Mouse (Mus musculus) T-helper 17 cell (primary cell): Measurements from ENCODE around the gene Sema3g.

Source experiments
- in situ Hi-C, 2 experiments: fragments of 300-600 bp; cut with MboI, MseI; formaldehyde crosslinking; loops; 1 replicate in 1 of 2; 2 replicates in 1 of 2; pipeline ENCODE4 v1.15.1; 2025; ENCODE audit warnings: high pct_unique_total_duplicates in 2 of 2

The Sema3g gene

DNA sequence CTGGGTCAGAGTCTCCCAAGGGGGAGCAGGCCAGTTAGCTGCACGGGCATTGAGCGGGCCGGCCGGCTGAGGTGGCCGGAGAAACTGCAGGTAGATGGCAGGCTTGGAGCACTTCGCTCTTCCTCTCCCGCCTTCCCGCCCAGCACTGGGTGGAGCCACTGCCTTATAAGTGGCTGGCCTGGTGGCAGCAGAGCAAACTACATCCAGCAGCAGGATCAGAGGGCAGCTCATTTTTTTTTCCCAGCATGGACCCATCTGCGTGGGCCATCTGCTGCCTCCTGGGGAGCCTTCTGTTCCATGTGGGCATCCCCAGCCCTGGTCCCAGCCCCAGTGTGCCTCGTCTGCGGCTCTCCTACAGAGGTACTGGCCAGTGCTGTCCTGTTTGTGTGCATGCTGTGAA lies at the start of gene Sema3g:
Gene Sema3g (plus strand): TSS at position 195 of the 400 bp plus-strand sequence.
- in situ Hi-C loops, result loop anchor here (5.0 to 25.0 kb wide), 2 partner anchors 100 to 970 kb away; no protein-coding TSS in a partner anchor

DNA sequence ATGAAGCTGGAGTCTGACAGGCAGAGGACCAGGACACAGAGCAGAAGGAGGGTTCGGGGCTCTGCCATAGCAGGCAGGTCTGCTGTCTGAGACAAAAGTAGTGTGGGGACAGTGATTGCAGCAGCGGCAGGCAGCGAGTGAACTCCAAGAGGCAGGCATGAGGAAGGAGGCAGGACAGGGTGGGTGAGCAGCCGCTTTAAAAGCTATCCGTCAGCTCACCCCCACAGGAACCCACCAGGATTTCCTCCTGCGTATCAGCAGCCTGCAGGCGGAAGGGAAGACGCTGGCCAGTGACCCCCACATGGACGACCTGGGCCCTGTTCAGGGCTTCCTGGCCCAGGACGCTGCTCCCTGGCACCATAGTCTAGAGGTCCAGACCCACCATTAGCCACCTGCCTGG lies 49.2 kb upstream of the Sema3g start, which contains the start of gene Stab1:
Gene Stab1 (minus strand): TSS at position 217 of the 400 bp plus-strand sequence.
- in situ Hi-C loops, result loop anchor here in 1 of 2 experiments (10.0 kb wide), 1 partner anchor 544 kb away; the partner anchor contains the start of gene Prkcd

DNA sequence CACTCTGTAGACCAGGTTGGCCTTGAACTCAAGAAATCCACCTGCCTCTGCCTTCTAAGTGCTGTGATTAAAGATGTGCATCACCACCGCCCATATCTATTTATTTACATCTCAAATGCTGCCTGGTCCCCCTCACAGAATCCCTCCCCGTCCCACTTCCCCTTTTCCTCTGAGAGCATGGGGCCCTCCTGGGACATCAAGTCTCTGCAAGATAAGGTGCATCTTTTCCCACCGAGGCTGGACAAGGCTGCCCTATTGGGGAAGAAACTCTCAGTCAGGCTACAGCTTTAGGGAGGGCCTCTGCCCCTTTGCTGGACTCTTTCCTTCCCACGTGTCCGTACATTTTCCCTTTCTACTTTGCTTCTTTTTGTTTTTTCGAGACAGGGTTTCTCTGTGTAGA lies 48.2 kb upstream of the Sema3g start:
- in situ Hi-C loops, result loop anchor here in 1 of 2 experiments (10.0 kb wide), 1 partner anchor 545 kb away; the partner anchor contains the start of gene Prkcd

DNA sequence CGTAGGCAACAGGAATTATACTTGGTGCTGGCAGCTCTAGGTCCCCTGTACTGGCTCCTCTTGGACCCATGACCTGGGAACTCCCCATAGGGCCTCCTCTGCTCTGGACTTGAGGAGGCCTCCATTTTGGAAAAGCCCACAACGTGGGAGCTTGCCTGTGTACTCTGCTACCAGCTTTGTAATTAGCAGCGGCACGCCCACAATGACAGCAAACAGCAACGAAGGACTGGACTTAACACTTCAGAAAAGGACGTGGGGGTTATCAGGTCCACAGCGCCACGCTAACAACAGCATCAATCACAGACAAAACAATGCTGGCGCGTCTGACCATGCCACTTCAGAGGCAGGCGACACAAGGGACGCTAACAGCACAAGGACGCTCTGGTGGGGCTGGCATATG lies 46.7 kb upstream of the Sema3g start:
- in situ Hi-C loops, result no loop called here

- in situ Hi-C loops, result no loop called here
Observed at GRCm38 (mm10) chr14:31171386-31171785, 46.3 kb upstream of the Sema3g start.

DNA sequence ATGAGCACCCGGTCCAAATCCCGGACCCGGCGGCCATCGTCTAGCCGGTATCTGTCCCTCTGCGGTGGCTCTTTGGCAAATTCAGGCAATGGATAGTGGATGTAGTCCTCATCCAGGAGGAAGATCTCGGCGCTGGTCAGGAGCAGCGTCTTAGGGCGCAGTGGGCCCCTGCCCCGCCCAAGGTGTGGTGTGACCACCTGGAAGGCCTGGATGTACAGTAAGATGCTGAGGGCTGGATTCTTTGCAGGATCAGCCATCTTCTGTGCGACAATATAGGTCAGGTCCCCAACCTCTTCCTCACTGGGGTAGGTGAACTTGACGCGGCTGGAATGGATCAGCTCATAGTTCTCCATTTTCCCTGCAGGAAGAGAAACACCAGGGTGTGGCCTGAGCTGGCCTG lies 45.8 kb upstream of the Sema3g start:
- in situ Hi-C loops, result no loop called here

- in situ Hi-C loops, result no loop called here
Observed at GRCm38 (mm10) chr14:31172781-31173455, 44.7 kb upstream of the Sema3g start.

DNA sequence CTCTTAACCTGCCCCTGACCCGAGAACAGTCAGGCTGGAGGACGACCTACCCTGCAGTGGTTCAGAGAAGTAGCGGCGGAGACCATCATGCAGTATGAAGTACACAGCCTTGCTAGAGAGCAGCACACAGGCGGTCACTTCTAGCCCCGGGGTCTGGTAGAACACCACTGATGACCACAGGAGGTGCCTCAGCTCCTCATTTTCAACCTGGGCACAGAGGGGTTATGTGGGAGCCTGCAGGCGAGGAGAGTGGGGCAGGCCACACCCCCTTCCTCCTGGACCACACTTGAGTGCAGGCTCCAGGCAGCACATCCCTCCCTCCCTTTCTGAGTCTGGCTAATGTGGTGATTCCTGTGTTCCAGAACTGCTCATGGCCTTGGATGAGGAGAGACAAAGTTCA lies 44.1 kb upstream of the Sema3g start:
- in situ Hi-C loops, result no loop called here

- in situ Hi-C loops, result no loop called here
Observed at GRCm38 (mm10) chr14:31177287-31177686, 40.4 kb upstream of the Sema3g start.

DNA sequence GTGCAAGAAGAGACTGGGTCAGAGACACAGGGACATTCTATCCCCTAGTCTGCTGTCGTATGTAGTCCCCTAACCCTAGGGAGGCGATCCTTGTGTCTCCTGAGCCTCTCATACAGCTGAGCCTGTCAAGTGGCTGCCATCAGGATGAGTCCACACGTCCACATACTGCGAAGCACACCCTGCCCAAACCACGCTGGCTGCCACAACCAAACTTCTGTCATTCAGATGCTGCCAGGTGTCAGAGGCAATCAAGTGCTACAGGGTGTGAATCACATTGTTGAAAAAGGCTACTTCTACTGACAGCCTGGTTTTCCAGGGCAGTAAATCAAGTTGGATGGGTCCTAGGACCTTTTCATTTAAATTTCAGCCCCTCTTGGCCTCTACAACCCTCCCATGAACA lies 39.9 kb upstream of the Sema3g start:
- in situ Hi-C loops, result no loop called here

DNA sequence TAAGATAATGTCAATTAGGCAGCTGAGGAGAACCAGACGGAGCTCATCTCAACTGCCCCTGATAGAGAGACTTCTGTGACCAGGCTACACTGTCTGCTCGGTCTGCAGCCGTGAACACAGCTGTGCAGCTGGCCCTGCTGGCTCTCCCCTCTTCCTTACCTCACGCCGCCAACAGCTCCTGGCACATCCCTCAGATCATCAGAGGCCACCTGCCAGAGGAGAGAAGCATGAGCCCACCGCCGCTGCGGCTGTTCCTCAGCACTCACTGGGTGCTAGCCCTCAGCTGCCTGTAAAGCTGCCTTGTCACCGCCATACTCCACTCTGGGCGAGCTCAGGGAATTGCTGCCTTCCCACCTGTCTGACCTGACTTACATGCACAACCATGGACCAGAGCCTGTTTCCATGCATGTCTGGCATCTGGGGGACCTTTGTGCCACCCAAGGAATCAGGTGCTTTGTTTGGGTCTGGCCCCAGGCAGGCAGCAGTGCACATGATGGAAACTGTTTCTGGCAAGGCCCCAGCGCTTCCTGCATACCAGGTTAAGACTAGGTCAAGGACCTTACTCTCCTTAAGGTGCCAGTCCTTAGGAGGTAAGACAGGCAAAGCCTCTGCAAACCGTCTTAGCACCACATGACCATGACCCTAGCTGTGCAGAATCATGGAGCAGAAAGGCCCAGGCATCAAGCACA lies 37.8 kb upstream of the Sema3g start:
- in situ Hi-C loops, result no loop called here

GRCm38 (mm10) chr14:31181512-31181911 lies 36.1 kb upstream of the Sema3g start:
- in situ Hi-C loops, result no loop called here

- in situ Hi-C loops, result no loop called here
Observed at GRCm38 (mm10) chr14:31182786-31183290, 34.8 kb upstream of the Sema3g start.

GRCm38 (mm10) chr14:31183541-31183940 lies 34.1 kb upstream of the Sema3g start:
- in situ Hi-C loops, result no loop called here

GRCm38 (mm10) chr14:31184195-31184594 lies 33.5 kb upstream of the Sema3g start:
- in situ Hi-C loops, result no loop called here

DNA sequence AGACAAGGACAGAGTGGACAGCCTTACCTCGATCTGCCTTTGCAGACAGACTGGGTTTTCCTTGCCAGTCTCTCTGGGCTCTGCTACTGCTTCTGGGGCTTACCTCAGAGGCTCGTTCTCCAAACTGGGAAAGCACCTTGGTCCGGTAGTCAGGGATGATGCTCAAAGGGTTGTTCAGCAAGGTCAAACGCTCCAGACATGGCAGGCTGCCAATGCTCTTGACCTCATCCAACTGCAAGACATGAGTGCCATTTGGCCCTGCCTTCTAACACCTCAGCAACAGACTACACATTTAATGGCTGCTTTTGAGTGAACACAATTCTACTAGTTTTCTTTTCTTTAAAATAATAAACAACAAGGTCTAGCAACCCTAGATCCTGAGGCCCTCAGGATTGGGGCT lies 31.0 kb upstream of the Sema3g start:
- in situ Hi-C loops, result no loop called here

DNA sequence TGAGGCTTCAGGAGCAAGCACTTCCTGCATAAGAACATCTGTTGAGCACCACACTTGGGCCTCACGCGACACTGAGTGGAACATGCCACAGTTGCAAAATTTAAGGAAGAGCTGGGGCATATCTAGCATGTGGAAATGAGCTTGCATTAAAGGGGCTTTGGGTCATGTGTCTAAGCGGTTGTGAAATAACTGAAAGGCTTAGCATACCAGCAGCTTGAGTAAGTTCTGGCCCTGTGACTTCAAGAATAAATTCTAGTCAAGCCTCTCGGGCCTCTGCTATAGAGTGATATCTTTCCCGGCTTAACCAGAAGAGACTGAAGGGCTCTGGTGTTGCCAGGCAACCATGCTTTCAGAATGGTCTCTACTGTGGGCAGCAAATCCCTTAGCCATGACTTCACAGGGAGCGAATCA lies 28.9 kb upstream of the Sema3g start:
- in situ Hi-C loops, result no loop called here

GRCm38 (mm10) chr14:31189348-31189747 lies 28.3 kb upstream of the Sema3g start:
- in situ Hi-C loops, result no loop called here

- in situ Hi-C loops, result no loop called here
Observed at GRCm38 (mm10) chr14:31191936-31192335, 25.7 kb upstream of the Sema3g start.

GRCm38 (mm10) chr14:31193791-31194190 lies 23.9 kb upstream of the Sema3g start:
- in situ Hi-C loops, result no loop called here

GRCm38 (mm10) chr14:31194441-31194840 lies 23.2 kb upstream of the Sema3g start:
- in situ Hi-C loops, result no loop called here

GRCm38 (mm10) chr14:31194891-31195513 lies 22.7 kb upstream of the Sema3g start:
- in situ Hi-C loops, result loop anchor here in 1 of 2 experiments (5.0 kb wide), 1 partner anchor 103 kb away; no protein-coding TSS in a partner anchor
